Mouse (Mus musculus) liver (tissue): ENCODE results near the gene Wdr25.
"Not testable (repeated sequence)": the region's sequence is repeated elsewhere in the genome, so short reads cannot be mapped to it uniquely, and the experiment has no call there.

Experiments
- DNase-seq: peaks from one replicate; pipeline ENCODE4 v3.0.0-alpha.2; 2020; ENCODE audit warnings: mixed read lengths

Gene Wdr25

GRCm38 (mm10) chr12:108892989-108893714 lies at the start of gene Wdr25:
Wdr25 (plus strand) TSS chr12:108893631.
- DNase-seq: no peak

- DNase-seq: not testable (repeated sequence)
Measured at GRCm38 (mm10) chr12:108848033-108848432, 45.4 kb upstream of the Wdr25 start.

- DNase-seq: no peak
Measured at GRCm38 (mm10) chr12:108849488-108850022, 43.9 kb upstream of the Wdr25 start.

GRCm38 (mm10) chr12:108850129-108850528 lies 43.3 kb upstream of the Wdr25 start:
- DNase-seq: peak; percentile 48

- DNase-seq: no peak
Measured at GRCm38 (mm10) chr12:108850886-108851285, 42.5 kb upstream of the Wdr25 start.

- no peak for DNase-seq
Measured at GRCm38 (mm10) chr12:108852822-108853221, 40.6 kb upstream of the Wdr25 start.

GRCm38 (mm10) chr12:108855081-108855480 lies 38.4 kb upstream of the Wdr25 start:
- peak; percentile 25 for DNase-seq

GRCm38 (mm10) chr12:108856186-108856585 lies 37.2 kb upstream of the Wdr25 start:
- no peak for DNase-seq

- no peak for DNase-seq
Measured at GRCm38 (mm10) chr12:108857109-108857508, 36.3 kb upstream of the Wdr25 start.

GRCm38 (mm10) chr12:108857589-108858184 lies 35.7 kb upstream of the Wdr25 start:
- DNase-seq: no peak

GRCm38 (mm10) chr12:108858486-108858885 lies 34.9 kb upstream of the Wdr25 start:
- no peak for DNase-seq

- DNase-seq: no peak
Measured at GRCm38 (mm10) chr12:108865007-108865494, 28.4 kb upstream of the Wdr25 start.

- DNase-seq: no peak
Measured at GRCm38 (mm10) chr12:108869575-108869974, 23.9 kb upstream of the Wdr25 start.

GRCm38 (mm10) chr12:108873122-108873521 lies 20.3 kb upstream of the Wdr25 start:
- DNase-seq: no peak

GRCm38 (mm10) chr12:108879138-108879537 lies 14.3 kb upstream of the Wdr25 start:
- no peak for DNase-seq

- DNase-seq: no peak
Measured at GRCm38 (mm10) chr12:108880606-108881005, 12.8 kb upstream of the Wdr25 start.

- DNase-seq: no peak
Measured at GRCm38 (mm10) chr12:108881192-108881591, 12.2 kb upstream of the Wdr25 start.

- DNase-seq: no peak
Measured at GRCm38 (mm10) chr12:108882776-108883175, 10.7 kb upstream of the Wdr25 start.

GRCm38 (mm10) chr12:108885906-108886305 lies 7.5 kb upstream of the Wdr25 start:
- no peak for DNase-seq

- no peak for DNase-seq
Measured at GRCm38 (mm10) chr12:108887077-108887476, 6.4 kb upstream of the Wdr25 start.

- no peak for DNase-seq
Measured at GRCm38 (mm10) chr12:108888632-108889031, 4.8 kb upstream of the Wdr25 start.

- DNase-seq: peak; percentile 95
Measured at GRCm38 (mm10) chr12:108893715-108894431, 442 bp downstream of the Wdr25 start, which contains the start of gene Wars. Wars (minus strand) TSS chr12:108894174.

- DNase-seq: no peak
Measured at GRCm38 (mm10) chr12:108894432-108894816, 993 bp downstream of the Wdr25 start.
